Comparison of ENCODE assay signal across 8 mouse cellular contexts in genomic region chr13:9834146-9834679, GRCm38 (mm10).
DNase-seq lines count a peak whose midpoint lies in the region; ATAC-seq and TF ChIP-seq lines count a peak whose summit lies in the region.
"Not testable (repeated sequence)": the region's sequence is repeated elsewhere in the genome, so short reads cannot be mapped to it uniquely, and the experiment has no call there.

No protein-coding gene starts in this region.

- intact Hi-C loops in gastrocnemius, adult 2 months (cut with DNase I), result not testable (repeated sequence)

- WGBS in hindbrain, embryonic 16.5 days, result 79% methylated on average over 30 of the region's 33 CpGs
- WGBS in lung, embryonic 14.5 days, result 71% methylated on average over 33 of the region's 33 CpGs

- H3K4me3 ChIP-seq in gastrocnemius, adult 2 months; hindbrain, embryonic 16.5 days (ENCODE audit: low read length); lung, embryonic 14.5 days (ENCODE audit: low read depth, low read length): not testable (repeated sequence)

- peak; percentile 76 for ATAC-seq in hindbrain, embryonic 16.5 days
- peak; percentile 81 for ATAC-seq in lung, embryonic 14.5 days (ENCODE audit: insufficient read depth)

- not testable (repeated sequence) for H3K9me3 ChIP-seq in hindbrain, embryonic 16.5 days (ENCODE audit: control insufficient read depth, low read length); lung, embryonic 14.5 days (ENCODE audit: low read depth, low read length)

- H3K9ac ChIP-seq in hindbrain, embryonic 16.5 days (ENCODE audit: low read depth, low read length); lung, embryonic 14.5 days: not testable (repeated sequence)

- H3K27ac ChIP-seq in gastrocnemius, adult 2 months; hindbrain, embryonic 16.5 days (ENCODE audit: low read depth, low read length); lung, embryonic 14.5 days (ENCODE audit: low read depth): not testable (repeated sequence)

- not testable (repeated sequence) for H3K27me3 ChIP-seq in hindbrain, embryonic 16.5 days (replicated peaks; ENCODE audit: control insufficient read depth, insufficient read depth, low read length); lung, embryonic 14.5 days (ENCODE audit: insufficient read depth, low read length)

- TF ChIP-seq CTCF in gastrocnemius, adult 2 months (IDR thresholded peaks at IDR 0.05); lung, embryonic 14.5 days (IDR thresholded peaks at IDR 0.05; ENCODE audit: low read depth): not testable (repeated sequence)

- not testable (repeated sequence) for H3K36me3 ChIP-seq in hindbrain, embryonic 16.5 days (ENCODE audit: control insufficient read depth, insufficient read depth, low read length); lung, embryonic 14.5 days (ENCODE audit: insufficient read depth)

- peak; percentile 36 for DNase-seq in MEL-GATA-1-ER (ENCODE audit: extremely low read depth, low read depth)
- peak; percentile 49 for DNase-seq in cerebellum, adult 9-10 months
- peak; percentile 80 for DNase-seq in gastrocnemius, adult 2 months
- DNase-seq in layer of hippocampus, postnatal 10 days (ENCODE audit: low spot score in 2 of 2), result peak; percentile 55 to 67
- peak; percentile 51 for DNase-seq in lung, embryonic 14.5 days
- DNase-seq in right cerebral cortex, adult 18-20 months, result peak; percentile 62
- DNase-seq in thymus, postnatal 36 days, result peak; percentile 46 to 51

- H3K4me2 ChIP-seq in hindbrain, embryonic 16.5 days (ENCODE audit: low read length); lung, embryonic 14.5 days: not testable (repeated sequence)

- not testable (repeated sequence) for H3K4me1 ChIP-seq in hindbrain, embryonic 16.5 days (ENCODE audit: control insufficient read depth, insufficient read depth, low read depth, low read length); lung, embryonic 14.5 days (ENCODE audit: insufficient read depth)
